Mouse (Mus musculus) spleen, adult 2 months (tissue): Measurements from ENCODE around the gene Adamts14.

Experiments used
- CTCF ChIP-seq: fragments of 200-500 bp; IDR thresholded peaks from 2 replicates; pipeline ENCODE4 v1.5.1; 2011; ENCODE audit warnings: mild to moderate bottlenecking, inconsistent platforms; ENCODE audit not compliant: insufficient read depth, insufficient read length, insufficient replicate concordance; ENCODE audit errors: extremely low read depth
- POLR2A ChIP-seq: fragments of 200-500 bp; IDR thresholded peaks from 2 replicates; pipeline ENCODE4 v1.6.1; 2011; ENCODE audit warnings: low read depth, low read length, inconsistent platforms

- no peak for TF ChIP-seq POLR2A
- TF ChIP-seq CTCF: no peak
Measured at GRCm38 (mm10) chr10:61315324-61315880, 42.2 kb upstream of the Adamts14 start.
